Mouse (Mus musculus): ENCODE data around the gene Mthfd1. TPM values are rescaled to one million over a fixed set of nuclear protein-coding genes. Genes with fewer than 3 reads are reported as not detected.
A peak's percentile ranks its signal among the peaks of the same experiment; 100 is the strongest.

Mthfd1 gene
- polyA plus RNA-seq, 1 experiment from 2014 or later: 127 TPM

GRCm38 (mm10) chr12:76290271-76290670, 35.2 kb downstream of the Mthfd1 start:
- H3K36me3 ChIP-seq (ENCODE audit: insufficient read depth, low read length): peaks cover 48% of the 10 kb centered on the region
- WGBS: 91% methylated on average over 2 of the region's 2 CpGs

GRCm38 (mm10) chr12:76293192-76293591, 38.1 kb downstream of the Mthfd1 start:
- H3K9me3 ChIP-seq (ENCODE audit: low read length): no peaks in the 10 kb centered on the region
- no peak overlapping the region for H3K4me3 ChIP-seq (ENCODE audit: low read length)
- 57% methylated on average over 7 of the region's 7 CpGs for WGBS
- no peak overlapping the region for H3K9ac ChIP-seq (replicated peaks; ENCODE audit: low read length)
- no peak overlapping the region for H3K4me2 ChIP-seq (replicated peaks; ENCODE audit: low read depth, low read length)
- H3K4me1 ChIP-seq (ENCODE audit: insufficient read depth, low read length): no peaks in the 10 kb centered on the region
- H3K27me3 ChIP-seq (ENCODE audit: insufficient read depth, low read length): no peaks in the 10 kb centered on the region
- no peak overlapping the region for H3K27ac ChIP-seq (ENCODE audit: low read length)
- peaks cover 62% of the 10 kb centered on the region for H3K36me3 ChIP-seq (ENCODE audit: insufficient read depth, low read length)
- ATAC-seq (ENCODE audit: low FRiP score, low TSS enrichment): no peak

More at GRCm38 (mm10) chr12:76290271-76290670, 35.2 kb downstream of the Mthfd1 start:
- Histone ChIP-seq H3K4me2 (replicated peaks; ENCODE audit: low read depth, low read length) (no peak overlapping the region), H3K27me3 (ENCODE audit: insufficient read depth, low read length) (no peaks in the 10 kb centered on the region), H3K4me3 (ENCODE audit: low read length) (no peak overlapping the region), H3K27ac (ENCODE audit: low read length) (no peak overlapping the region), H3K4me1 (ENCODE audit: insufficient read depth, low read length) (no peaks in the 10 kb centered on the region), H3K9me3 (ENCODE audit: low read length) (no peaks in the 10 kb centered on the region), H3K9ac (replicated peaks; ENCODE audit: low read length) (no peak overlapping the region)
- ATAC-seq (ENCODE audit: low FRiP score, low TSS enrichment): no peak

GRCm38 (mm10) chr12:76297830-76298229, 42.7 kb downstream of the Mthfd1 start:
- Histone ChIP-seq H3K27me3 (ENCODE audit: insufficient read depth, low read length) (no peaks in the 10 kb centered on the region), H3K4me3 (ENCODE audit: low read length) (no peak overlapping the region), H3K9ac (replicated peaks; ENCODE audit: low read length) (no peak overlapping the region), H3K9me3 (ENCODE audit: low read length) (no peaks in the 10 kb centered on the region), H3K4me2 (replicated peaks; ENCODE audit: low read depth, low read length) (no peak overlapping the region), H3K27ac (ENCODE audit: low read length) (no peak overlapping the region), H3K36me3 (ENCODE audit: insufficient read depth, low read length) (peaks cover 55% of the 10 kb centered on the region), H3K4me1 (ENCODE audit: insufficient read depth, low read length) (no peaks in the 10 kb centered on the region)
- ATAC-seq (ENCODE audit: low FRiP score, low TSS enrichment): no peak
- 90% methylated on average over 5 of the region's 5 CpGs for WGBS

GRCm38 (mm10) chr12:76299361-76299906, 44.3 kb downstream of the Mthfd1 start:
- Histone ChIP-seq H3K9me3 (ENCODE audit: low read length) (no peaks in the 10 kb centered on the region), H3K9ac (replicated peaks; ENCODE audit: low read length) (no peak overlapping the region), H3K4me3 (ENCODE audit: low read length) (no peak overlapping the region), H3K4me2 (replicated peaks; ENCODE audit: low read depth, low read length) (no peak overlapping the region), H3K36me3 (ENCODE audit: insufficient read depth, low read length) (peaks cover 45% of the 10 kb centered on the region), H3K27ac (ENCODE audit: low read length) (no peak overlapping the region), H3K4me1 (ENCODE audit: insufficient read depth, low read length) (no peaks in the 10 kb centered on the region), H3K27me3 (ENCODE audit: insufficient read depth, low read length) (no peaks in the 10 kb centered on the region)
- WGBS: 93% methylated on average over 9 of the region's 9 CpGs
- no peak for ATAC-seq (ENCODE audit: low FRiP score, low TSS enrichment)

- H3K36me3 ChIP-seq (ENCODE audit: insufficient read depth, low read length): peaks cover 43% of the 10 kb centered on the region
- no peaks in the 10 kb centered on the region for H3K4me1 ChIP-seq (ENCODE audit: insufficient read depth, low read length)
- WGBS: 85% methylated on average over 10 of the region's 10 CpGs
- H3K4me2 ChIP-seq (replicated peaks; ENCODE audit: low read depth, low read length): no peak overlapping the region
- no peaks in the 10 kb centered on the region for H3K27me3 ChIP-seq (ENCODE audit: insufficient read depth, low read length)
- H3K9ac ChIP-seq (replicated peaks; ENCODE audit: low read length): no peak overlapping the region
- H3K4me3 ChIP-seq (ENCODE audit: low read length): no peak overlapping the region
- H3K27ac ChIP-seq (ENCODE audit: low read length): no peak overlapping the region
- no peaks in the 10 kb centered on the region for H3K9me3 ChIP-seq (ENCODE audit: low read length)
- no peak for ATAC-seq (ENCODE audit: low FRiP score, low TSS enrichment)
Observed at GRCm38 (mm10) chr12:76300367-76300766, 45.3 kb downstream of the Mthfd1 start.

GRCm38 (mm10) chr12:76303474-76303873, 48.4 kb downstream of the Mthfd1 start:
- no peak for ATAC-seq (ENCODE audit: low FRiP score, low TSS enrichment)
- Histone ChIP-seq H3K4me2 (replicated peaks; ENCODE audit: low read depth, low read length) (no peak overlapping the region), H3K9me3 (ENCODE audit: low read length) (no peaks in the 10 kb centered on the region), H3K27ac (ENCODE audit: low read length) (no peak overlapping the region), H3K27me3 (ENCODE audit: insufficient read depth, low read length) (no peaks in the 10 kb centered on the region), H3K4me1 (ENCODE audit: insufficient read depth, low read length) (peaks cover 17% of the 10 kb centered on the region), H3K4me3 (ENCODE audit: low read length) (no peak overlapping the region), H3K36me3 (ENCODE audit: insufficient read depth, low read length) (peaks cover 28% of the 10 kb centered on the region), H3K9ac (replicated peaks; ENCODE audit: low read length) (no peak overlapping the region)
- 97% methylated on average over 11 of the region's 11 CpGs for WGBS

GRCm38 (mm10) chr12:76304199-76304598, 49.1 kb downstream of the Mthfd1 start:
- 54% methylated on average over 4 of the region's 4 CpGs for WGBS
- H3K4me2 ChIP-seq (replicated peaks; ENCODE audit: low read depth, low read length): no peak overlapping the region
- no peak overlapping the region for H3K27ac ChIP-seq (ENCODE audit: low read length)
- H3K27me3 ChIP-seq (ENCODE audit: insufficient read depth, low read length): no peaks in the 10 kb centered on the region
- no peak for ATAC-seq (ENCODE audit: low FRiP score, low TSS enrichment)
- H3K9ac ChIP-seq (replicated peaks; ENCODE audit: low read length): no peak overlapping the region
- H3K4me3 ChIP-seq (ENCODE audit: low read length): no peak overlapping the region
- H3K36me3 ChIP-seq (ENCODE audit: insufficient read depth, low read length): peaks cover 21% of the 10 kb centered on the region
- H3K4me1 ChIP-seq (ENCODE audit: insufficient read depth, low read length): peaks cover 18% of the 10 kb centered on the region
- H3K9me3 ChIP-seq (ENCODE audit: low read length): no peaks in the 10 kb centered on the region

GRCm38 (mm10) chr12:76305107-76305506, 50.0 kb downstream of the Mthfd1 start:
- H3K27me3 ChIP-seq (ENCODE audit: insufficient read depth, low read length): no peaks in the 10 kb centered on the region
- peaks cover 20% of the 10 kb centered on the region for H3K36me3 ChIP-seq (ENCODE audit: insufficient read depth, low read length)
- no peak for ATAC-seq (ENCODE audit: low FRiP score, low TSS enrichment)
- peaks cover 18% of the 10 kb centered on the region for H3K4me1 ChIP-seq (ENCODE audit: insufficient read depth, low read length)
- H3K4me3 ChIP-seq (ENCODE audit: low read length): no peak overlapping the region
- no peak overlapping the region for H3K9ac ChIP-seq (replicated peaks; ENCODE audit: low read length)
- no peak overlapping the region for H3K27ac ChIP-seq (ENCODE audit: low read length)
- no peak overlapping the region for H3K4me2 ChIP-seq (replicated peaks; ENCODE audit: low read depth, low read length)
- WGBS: 87% methylated on average over 8 of the region's 8 CpGs
- H3K9me3 ChIP-seq (ENCODE audit: low read length): no peaks in the 10 kb centered on the region

- Histone ChIP-seq H3K4me3 (ENCODE audit: low read length) (no peak overlapping the region), H3K27ac (ENCODE audit: low read length) (peak overlapping the region; percentile 88), H3K4me2 (replicated peaks; ENCODE audit: low read depth, low read length) (no peak overlapping the region), H3K9ac (replicated peaks; ENCODE audit: low read length) (no peak overlapping the region), H3K4me1 (ENCODE audit: insufficient read depth, low read length) (peaks cover 18% of the 10 kb centered on the region), H3K36me3 (ENCODE audit: insufficient read depth, low read length) (peaks cover 9% of the 10 kb centered on the region), H3K27me3 (ENCODE audit: insufficient read depth, low read length) (no peaks in the 10 kb centered on the region), H3K9me3 (ENCODE audit: low read length) (no peaks in the 10 kb centered on the region)
- peak; percentile 55; the same call in 1 of the 2 replicates for ATAC-seq (ENCODE audit: low FRiP score, low TSS enrichment)
- WGBS: 55% methylated on average over 9 of the region's 9 CpGs
Observed at GRCm38 (mm10) chr12:76306852-76307561, 51.9 kb downstream of the Mthfd1 start.

GRCm38 (mm10) chr12:76307964-76308363, 52.9 kb downstream of the Mthfd1 start:
- ATAC-seq (ENCODE audit: low FRiP score, low TSS enrichment): peak; percentile 77
- 12% methylated on average over 9 of the region's 9 CpGs for WGBS

More at GRCm38 (mm10) chr12:76307964-76308363, 52.9 kb downstream of the Mthfd1 start:
- no peak overlapping the region for H3K4me2 ChIP-seq (replicated peaks; ENCODE audit: low read depth, low read length)
- H3K4me1 ChIP-seq (ENCODE audit: insufficient read depth, low read length): peaks cover 18% of the 10 kb centered on the region
- no peaks in the 10 kb centered on the region for H3K27me3 ChIP-seq (ENCODE audit: insufficient read depth, low read length)
- H3K9ac ChIP-seq (replicated peaks; ENCODE audit: low read length): no peak overlapping the region
- H3K4me3 ChIP-seq (ENCODE audit: low read length): no peak overlapping the region
- H3K36me3 ChIP-seq (ENCODE audit: insufficient read depth, low read length): peaks cover 11% of the 10 kb centered on the region
- H3K27ac ChIP-seq (ENCODE audit: low read length): peak overlapping the region; percentile 88
- H3K9me3 ChIP-seq (ENCODE audit: low read length): no peaks in the 10 kb centered on the region
